Mouse (Mus musculus) embryo, embryonic 11.5 days (tissue): ENCODE results near the gene Cracr2b.

Experiments
- DNase-seq: peaks from one replicate; pipeline ENCODE4 v3.0.0-alpha.2; 2012; ENCODE audit warnings: low read depth, low spot score

The Cracr2b gene

DNA sequence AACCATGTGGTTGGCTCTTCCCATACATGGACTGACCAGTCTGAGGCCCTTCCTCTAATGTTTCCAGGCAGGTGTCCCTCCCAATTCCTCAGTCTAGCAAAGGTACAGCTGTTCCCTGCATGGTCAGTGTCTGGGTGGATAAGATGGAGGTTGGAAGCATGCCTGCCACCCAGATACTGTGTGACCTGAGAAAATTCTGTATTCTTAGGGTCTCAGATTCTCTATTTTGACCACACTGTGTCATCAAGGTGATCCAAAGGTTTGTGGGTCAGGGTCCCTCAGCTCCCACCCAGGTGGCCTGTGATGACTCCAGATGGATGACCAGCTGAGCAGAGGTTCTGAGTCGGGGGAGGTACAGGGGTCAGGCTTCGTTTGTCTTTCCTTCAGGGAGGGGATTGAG, 24.3 kb downstream of the Cracr2b start:
- DNase-seq = no peak

DNA sequence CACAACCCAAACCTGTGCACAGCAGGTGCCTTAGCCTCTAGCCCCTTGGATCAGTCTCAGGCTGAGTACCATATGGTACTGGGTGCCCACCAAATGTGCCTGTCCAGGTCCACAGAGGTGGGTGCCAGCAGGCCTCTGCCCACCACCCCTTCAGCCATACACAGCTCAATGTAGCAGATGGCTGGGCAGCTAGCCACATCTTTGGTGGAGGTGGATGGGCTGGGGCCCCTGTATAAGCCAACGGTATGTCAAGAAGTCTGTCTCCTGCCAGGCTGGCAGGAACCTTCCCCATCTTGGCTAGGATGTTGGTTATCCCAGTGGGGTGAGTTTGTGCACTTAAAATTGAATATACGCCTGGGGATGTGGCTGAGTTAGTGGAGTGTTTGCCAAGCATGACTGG, 24.7 kb downstream of the Cracr2b start:
- no peak for DNase-seq

DNA sequence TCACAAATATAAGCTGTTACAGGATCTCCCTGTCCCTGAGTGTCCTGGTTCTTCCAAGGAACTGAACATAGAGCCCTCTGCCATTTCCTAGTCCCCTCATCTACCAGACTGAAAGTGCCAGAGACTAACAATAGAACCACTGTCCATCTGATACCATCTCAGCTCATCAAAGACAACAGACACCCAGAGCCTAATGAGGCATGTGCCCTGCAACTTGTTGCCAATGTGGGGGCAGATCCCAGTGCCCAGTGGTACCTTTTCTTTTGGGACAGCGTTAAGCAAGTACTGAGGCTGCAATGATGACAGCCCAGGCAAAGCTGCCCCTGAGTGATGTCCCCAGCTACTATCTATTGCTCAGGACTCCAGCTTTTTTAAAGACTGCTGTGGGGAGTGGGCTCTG, 25.3 kb downstream of the Cracr2b start:
- no peak for DNase-seq

DNA sequence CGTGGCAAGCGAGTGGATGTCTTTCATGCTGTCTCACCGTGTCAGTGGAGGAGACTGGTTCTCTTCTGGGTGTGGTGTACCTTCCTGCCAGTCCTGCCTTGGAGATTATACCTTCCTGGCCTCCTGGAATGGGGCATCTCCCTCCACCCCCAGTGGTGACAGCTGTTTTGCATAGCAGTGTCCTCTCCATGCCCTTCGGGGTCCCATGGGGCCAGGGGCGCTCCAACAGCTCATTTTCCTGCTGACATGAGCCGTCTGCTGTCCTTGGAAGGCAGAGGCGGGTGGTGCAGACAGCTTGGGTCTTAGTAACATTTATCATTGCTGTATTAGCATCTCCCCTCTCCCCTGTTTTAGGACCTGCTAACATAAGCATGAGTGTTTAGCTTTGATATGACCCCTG, 26.2 kb downstream of the Cracr2b start:
- no peak for DNase-seq

DNA sequence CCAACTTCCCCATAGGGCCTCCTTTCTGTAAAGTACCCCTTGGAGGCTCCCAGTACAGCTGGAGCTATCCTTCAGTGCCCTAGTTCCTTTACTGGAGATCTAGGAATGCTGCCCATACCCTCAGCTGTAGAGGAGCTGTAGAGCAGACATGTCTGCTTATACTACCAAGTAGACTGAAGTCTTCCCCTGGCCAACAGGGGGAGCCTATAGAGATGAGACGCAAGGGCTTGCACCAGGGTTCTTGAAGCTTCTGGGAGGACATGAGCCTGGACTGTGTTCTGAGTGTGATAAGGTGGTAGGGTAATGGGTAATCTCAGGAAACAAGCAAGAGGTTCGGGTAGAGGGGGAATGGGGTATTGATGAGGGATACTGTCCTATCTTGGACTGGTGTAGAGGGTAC, 30.3 kb downstream of the Cracr2b start:
- DNase-seq = no peak

DNA sequence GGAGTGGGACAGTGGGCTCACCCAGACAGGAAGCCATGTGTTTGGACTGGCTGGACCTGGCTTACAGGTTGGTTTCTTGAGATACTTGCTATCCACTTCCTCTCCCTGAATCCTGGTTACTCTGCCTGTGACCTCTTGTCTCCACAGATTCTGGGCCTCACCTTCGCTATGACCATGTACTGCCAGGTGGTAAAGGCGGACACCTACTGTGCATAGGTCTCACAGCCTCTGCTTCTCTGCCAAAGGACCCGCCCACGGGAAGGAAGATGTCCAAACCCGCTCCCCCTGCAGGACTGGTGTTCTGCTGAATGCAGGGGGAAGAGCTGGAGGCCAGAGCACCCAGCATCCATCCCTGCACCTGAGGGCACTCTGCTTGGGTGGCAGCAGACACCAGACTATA, 31.8 kb downstream of the Cracr2b start:
- DNase-seq = no peak

DNA sequence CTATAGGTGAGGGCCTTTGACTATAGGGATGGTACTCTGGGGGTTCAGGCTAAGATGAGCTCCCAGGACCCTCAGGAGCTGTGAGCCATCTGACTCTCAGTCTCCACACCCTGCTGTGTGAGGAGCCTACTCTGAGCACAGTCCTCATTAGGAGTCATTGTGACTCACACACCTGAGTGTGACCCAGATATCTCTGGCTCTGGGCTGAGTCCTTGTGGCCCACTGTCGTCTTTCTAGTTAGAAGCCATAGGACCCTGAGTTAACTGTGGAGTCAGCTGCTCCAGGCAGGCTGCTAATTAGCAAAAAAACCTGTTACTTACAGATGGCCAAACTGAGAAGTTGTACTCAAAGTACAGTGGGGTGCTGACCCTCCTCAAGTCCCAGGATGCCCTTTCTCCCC, 32.8 kb downstream of the Cracr2b start:
- no peak for DNase-seq

DNA sequence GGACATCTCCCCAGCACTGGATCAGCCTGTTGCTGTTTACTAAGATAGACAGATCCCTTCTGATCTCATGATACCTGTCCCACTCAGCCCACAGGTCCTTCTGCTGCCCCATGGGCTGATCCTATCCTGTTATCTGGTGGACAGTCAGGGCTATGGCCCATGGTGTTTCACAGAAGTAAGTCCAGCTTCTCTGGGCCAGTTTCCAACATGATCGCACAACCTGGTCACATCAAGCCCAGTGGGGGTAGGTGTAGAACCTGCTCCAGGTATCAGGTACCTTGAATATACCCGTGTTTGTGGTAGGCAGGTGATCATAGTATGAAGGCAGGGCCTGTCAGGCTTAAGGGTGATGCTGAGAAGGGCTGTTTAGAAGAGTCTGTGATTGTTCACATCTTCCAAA, 34.5 kb downstream of the Cracr2b start:
- no peak for DNase-seq

DNA sequence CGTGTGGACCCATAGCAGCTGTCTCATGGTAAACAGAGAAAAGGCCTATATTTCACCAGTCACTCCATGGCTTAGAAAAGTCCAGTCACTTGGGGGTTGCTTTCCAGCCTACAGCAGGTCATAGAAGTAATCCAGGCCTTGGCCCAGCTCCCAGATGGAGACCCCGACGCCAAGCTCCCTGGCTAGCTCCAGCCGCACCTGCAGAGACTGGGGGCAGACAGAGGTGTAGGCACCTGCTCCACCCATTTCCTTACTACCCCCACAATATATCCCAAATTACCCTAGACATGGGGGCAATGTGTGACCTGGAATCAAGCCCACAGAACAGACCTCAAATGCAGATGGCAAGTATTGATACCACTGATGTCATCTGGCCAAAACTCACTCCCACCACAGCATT, 35.0 kb downstream of the Cracr2b start:
- no peak for DNase-seq

DNA sequence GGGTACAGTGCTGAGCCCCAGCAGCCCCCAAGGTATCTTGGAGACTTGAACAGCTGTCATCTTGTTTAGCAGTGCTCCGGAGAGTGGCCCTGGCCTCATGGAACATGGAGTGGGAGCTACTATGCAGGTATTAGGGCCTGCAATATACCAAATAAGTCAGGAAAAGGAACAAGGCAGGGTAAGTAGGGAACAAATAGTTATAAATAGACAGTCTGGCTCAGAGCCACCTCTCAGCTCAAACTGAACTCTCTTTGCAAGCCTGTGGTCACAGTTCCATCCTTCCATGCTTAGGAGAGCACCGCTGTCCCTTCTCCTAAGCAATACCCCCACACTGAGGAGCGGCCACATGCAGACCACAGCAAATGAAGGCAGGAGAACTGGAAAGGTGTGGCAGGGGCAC, 36.7 kb downstream of the Cracr2b start:
- no peak for DNase-seq

DNA sequence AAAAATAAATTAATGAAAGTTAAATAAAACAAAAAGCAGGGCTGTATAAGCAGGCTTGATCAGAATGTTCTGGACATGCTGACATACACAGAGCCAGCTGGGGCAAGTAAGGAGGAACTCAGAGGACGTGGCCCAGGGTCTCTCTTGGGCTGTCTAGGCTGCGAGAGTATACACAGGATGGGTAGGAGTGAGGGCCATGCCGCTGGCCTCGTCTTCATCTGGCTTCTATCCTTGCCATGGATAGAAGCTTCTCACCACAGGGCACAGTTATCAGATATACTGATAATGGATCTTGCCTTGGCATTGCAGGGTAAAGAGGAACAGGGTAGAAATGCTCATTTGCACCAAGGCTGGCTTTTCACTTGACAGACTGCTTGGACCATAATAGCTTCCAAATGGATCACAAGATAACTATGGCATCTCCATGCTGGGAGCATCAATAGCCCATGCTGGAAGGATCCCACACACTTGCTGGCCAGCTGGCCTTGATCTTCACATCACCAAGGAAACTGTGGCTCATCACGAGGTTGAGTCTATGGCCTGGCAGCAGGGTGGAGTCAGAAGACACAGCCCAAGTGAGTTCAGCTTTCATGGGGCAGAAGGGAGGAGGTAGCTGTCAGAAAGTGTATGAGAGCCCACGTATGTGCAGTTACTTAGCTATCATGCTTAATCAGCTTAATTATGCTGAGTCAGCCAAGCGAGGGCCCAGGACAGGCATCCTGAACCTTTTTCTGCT, 41.1 kb downstream of the Cracr2b start:
- no peak for DNase-seq

DNA sequence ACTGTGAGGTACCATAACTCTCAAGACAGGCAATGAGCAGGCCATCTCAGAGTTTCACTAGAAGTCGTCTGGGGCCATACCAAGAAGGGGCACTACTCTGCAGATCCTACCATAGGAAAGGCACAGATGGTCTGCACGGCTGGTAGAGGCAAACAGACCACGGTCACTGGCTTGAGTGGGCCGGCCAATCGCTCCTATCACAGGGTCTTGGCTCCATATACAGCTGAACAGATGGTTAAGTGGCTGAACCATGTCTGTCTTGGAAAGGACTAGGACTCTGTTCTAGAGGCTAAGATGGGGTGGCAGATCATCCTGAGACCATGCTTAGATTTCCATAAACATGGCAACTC, 41.6 kb downstream of the Cracr2b start:
- DNase-seq = no peak

DNA sequence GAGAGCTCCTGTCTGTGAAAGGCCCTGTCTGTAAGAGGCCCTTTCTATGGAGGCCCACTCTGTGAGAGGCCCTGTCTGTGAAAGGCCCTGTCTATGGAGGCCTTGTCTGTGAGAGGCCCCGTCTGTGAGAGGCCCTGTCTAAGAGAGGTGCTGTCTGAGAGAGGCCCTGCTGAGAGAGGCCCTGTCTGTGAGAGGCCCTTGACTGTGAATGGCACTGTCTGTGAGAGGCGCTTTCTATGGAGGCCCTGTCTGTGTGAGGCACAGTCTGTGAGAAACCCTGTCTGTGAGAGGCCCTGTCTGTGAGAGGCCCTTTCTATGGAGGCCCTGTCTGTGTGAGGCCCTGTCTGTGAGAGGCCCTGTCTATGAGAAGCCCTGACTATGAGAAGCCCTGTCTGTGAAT, 45.4 kb downstream of the Cracr2b start:
- DNase-seq = no peak

DNA sequence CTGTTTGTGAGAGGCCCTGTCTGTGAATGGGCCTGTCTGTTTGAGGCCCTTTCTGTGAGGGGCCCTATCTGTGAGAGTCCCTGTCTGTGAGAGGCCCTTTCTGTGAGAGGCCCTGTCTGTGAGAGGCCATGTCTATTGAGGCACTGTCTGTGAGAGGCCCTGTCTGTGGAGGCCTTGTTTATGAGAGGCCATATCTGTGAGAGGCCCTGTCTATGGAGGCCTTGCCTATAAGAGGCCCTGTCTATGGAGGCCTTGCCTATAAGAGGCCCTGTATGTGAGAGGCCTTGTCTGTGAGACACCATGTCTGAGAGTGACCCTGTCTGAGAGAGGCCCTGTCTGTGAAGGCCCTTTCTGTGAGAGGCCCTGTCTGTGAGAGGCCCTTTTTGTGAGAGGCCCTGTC, 47.3 kb downstream of the Cracr2b start:
- no peak for DNase-seq

DNA sequence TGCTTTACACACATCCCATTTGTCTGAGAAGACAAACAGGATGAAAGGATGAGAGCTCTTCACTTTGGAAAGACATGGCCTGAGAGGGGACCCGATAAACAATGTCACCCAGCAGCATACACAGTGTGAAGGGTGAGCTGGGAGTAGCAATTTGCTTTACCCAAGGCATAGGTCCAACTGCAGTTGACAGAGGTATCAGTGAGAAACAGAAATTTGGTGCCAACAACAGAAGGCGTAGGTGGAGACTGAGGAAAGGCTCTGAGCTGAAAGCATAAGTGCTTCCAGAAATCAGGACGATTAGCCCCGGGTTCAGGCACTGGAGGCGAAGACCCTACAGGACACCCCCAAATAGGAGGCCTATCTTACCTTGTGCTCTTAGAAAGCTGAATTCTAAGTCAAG, 49.3 kb downstream of the Cracr2b start:
- no peak for DNase-seq

DNA sequence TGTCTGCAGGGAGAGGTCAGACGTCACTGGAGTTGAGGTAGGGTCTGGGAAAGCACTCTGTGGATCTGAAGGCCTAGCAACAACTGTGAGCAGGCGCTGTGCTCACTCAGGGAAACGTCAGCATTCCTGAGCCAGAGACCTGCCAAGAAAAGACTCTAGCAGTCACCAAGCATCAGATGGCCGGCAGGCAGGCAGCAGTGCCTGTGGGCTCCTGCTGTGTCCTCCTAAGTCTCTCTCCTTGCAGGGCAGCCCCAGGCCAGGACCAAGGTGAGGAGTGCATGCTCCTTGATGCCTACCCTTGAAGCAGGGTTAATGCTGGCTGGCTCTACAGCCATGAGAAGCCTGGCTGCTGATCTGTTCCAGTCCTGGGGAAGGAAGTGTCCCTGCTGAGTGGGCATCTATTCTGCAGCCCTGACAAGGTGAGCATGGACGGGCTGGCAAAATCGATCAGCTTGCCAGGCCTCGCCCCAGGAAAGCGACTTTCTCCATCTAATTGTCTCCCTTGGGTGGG, 49.8 kb downstream of the Cracr2b start:
- DNase-seq = no peak
